Mouse (Mus musculus) erythroblast, adult 5-6 weeks (primary cell): Measurements from ENCODE around the gene Smarca5. TPM values are rescaled to one million over a fixed set of nuclear protein-coding genes. Genes with fewer than 3 reads are reported as not detected.

ENCODE experiments used
- ATAC-seq: replicated peaks from 2 replicates; pipeline ENCODE4 v1.8.0; 2016; ENCODE audit warnings: moderate number of reproducible peaks, mild to moderate bottlenecking, moderate TSS enrichment, inconsistent platforms; ENCODE audit not compliant: poor library complexity, low FRiP score, severe bottlenecking
- total RNA-seq, 2 experiments: library from RNA; stranded (forward) in 1 of 2; stranded (reverse) in 1 of 2; fragments of 150-400 nt in 1 of 2; fragments of 200-764, 138-1000 nt in 1 of 2; gene quantifications; 2 replicates each; pipeline versions ENCODE4 v1.2.3 to v1.2.4; 2015 to 2017; ENCODE audit warnings: low replicate concordance in 2 of 2

Smarca5 gene
- total RNA-seq, 2 experiments from 2014 or later: 49.4 to 59.6 TPM

- ATAC-seq: peak; percentile 65
Observed at GRCm38 (mm10) chr8:80682594-80682993, 56.7 kb downstream of the Smarca5 start.

GRCm38 (mm10) chr8:80669277-80669901 lies 69.9 kb downstream of the Smarca5 start:
- ATAC-seq: no peak

GRCm38 (mm10) chr8:80663476-80663875 lies 75.8 kb downstream of the Smarca5 start:
- no peak for ATAC-seq

GRCm38 (mm10) chr8:80661055-80661454 lies 78.2 kb downstream of the Smarca5 start:
- peak; percentile 73 for ATAC-seq

DNA sequence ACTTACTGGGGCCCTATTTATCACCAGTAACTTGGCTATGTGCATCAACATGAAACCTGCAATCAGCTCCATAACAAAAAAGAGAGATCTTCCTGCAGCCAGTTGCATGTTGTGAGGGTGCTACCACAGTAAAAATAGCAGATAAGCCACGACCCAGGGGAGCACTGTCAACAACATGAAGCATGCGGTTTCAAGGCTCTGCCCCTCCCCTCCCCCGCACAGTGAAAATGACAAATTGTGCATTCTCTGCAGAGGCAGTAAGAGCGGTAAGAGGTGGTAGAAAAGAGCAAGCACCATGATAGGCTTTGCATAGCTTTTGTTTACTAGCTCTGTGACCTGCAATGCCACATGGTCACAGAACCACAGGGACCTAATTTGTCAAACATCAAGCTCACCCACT lies 81.7 kb downstream of the Smarca5 start:
- ATAC-seq: 0 out of 2 replicates have a peak, but pooled peaks have one; percentile 40

Other genes with a start within 250 kb of the Smarca5 start
- 1,528 and 1,589 TPM in 2 replicates for gene Gypa, start 245.7 kb downstream of the Smarca5 start, total RNA-seq (2015; ENCODE audit: low replicate concordance)
- 1,490 and 2,036 TPM in 2 replicates for gene Gypa, start 245.7 kb downstream of the Smarca5 start, total RNA-seq (2017; ENCODE audit: low replicate concordance)
- gene Frem3, start 128.4 kb downstream of the Smarca5 start, total RNA-seq (2015; ENCODE audit: low replicate concordance): 0.21 TPM in 1 of 2 replicates, not detected in the other
- gene Frem3, start 128.4 kb downstream of the Smarca5 start, total RNA-seq (2017; ENCODE audit: low replicate concordance): 0.28 and 0.43 TPM in 2 replicates
- gene Gab1, start 141.0 kb upstream of the Smarca5 start, total RNA-seq (2015; ENCODE audit: low replicate concordance): 4.4 and 7.5 TPM in 2 replicates
- gene Gab1, start 141.0 kb upstream of the Smarca5 start, total RNA-seq (2017; ENCODE audit: low replicate concordance): 2.0 and 2.5 TPM in 2 replicates